Mouse (Mus musculus) stomach, postnatal 0 days (tissue): Measurements from ENCODE around the gene 0610010K14Rik. TPM values are rescaled to one million over a fixed set of nuclear protein-coding genes. Genes with fewer than 3 reads are reported as not detected.

Source experiments
- ATAC-seq: fragments of 200-750 bp; cut with Nextera tagmentation; 2 replicates; pipeline ENCODE4 v1.8.0; 2017; ENCODE audit not compliant: low FRiP score, low TSS enrichment
- DNase-seq: peaks from one replicate; pipeline ENCODE4 v3.0.0-alpha.2; 2016; ENCODE audit warnings: low spot score
- H3K27ac ChIP-seq: fragments of 300-500 bp; sonication (generic); replicated peaks from 2 replicates; pipeline ENCODE4 v1.5.1; 2014; ENCODE audit warnings: mild to moderate bottlenecking, control low read depth
- H3K27me3 ChIP-seq: fragments of 300-500 bp; sonication (generic); 2 replicates; pipeline ENCODE4 v1.6.1; 2014; ENCODE audit warnings: low read length; ENCODE audit not compliant: control insufficient read depth, insufficient read depth
- H3K36me3 ChIP-seq: fragments of 300-500 bp; sonication (generic); 2 replicates; pipeline ENCODE4 v1.6.1; 2014; ENCODE audit warnings: low read length, mixed read lengths; ENCODE audit not compliant: control insufficient read depth, insufficient read depth
- H3K4me1 ChIP-seq: fragments of 300-500 bp; sonication (generic); replicated peaks from 2 replicates; pipeline ENCODE4 v1.6.1; 2014; ENCODE audit warnings: antibody characterized with exemption; ENCODE audit not compliant: control insufficient read depth, insufficient read depth
- H3K4me2 ChIP-seq: fragments of 300-500 bp; sonication (generic); replicated peaks from 2 replicates; pipeline ENCODE4 v1.6.1; 2014; ENCODE audit warnings: low read depth, mild to moderate bottlenecking, control low read depth, moderate library complexity
- H3K4me3 ChIP-seq: fragments of 300-500 bp; sonication (generic); 2 replicates; pipeline ENCODE4 v1.5.1; 2014; ENCODE audit warnings: low read depth, low read length, control low read depth
- H3K9ac ChIP-seq: fragments of 300-500 bp; sonication (generic); 2 replicates; pipeline ENCODE4 v1.6.1; 2014; ENCODE audit warnings: mild to moderate bottlenecking, low read length, control low read depth, mixed read lengths
- H3K9me3 ChIP-seq: fragments of 300-500 bp; sonication (generic); 2 replicates; pipeline ENCODE4 v1.6.1; 2016; ENCODE audit warnings: low read length; ENCODE audit not compliant: control insufficient read depth
- CTCF ChIP-seq: IDR thresholded peaks from 2 replicates; pipeline ENCODE4 v1.5.1; 2016; ENCODE audit warnings: antibody characterized with exemption, low read depth, mild to moderate bottlenecking, moderate library complexity
- EP300 ChIP-seq: optimal IDR thresholded peaks from 2 replicates; pipeline ENCODE3; 2016; ENCODE audit warnings: antibody characterized with exemption
- WGBS: fragments of 180-500 bp; shearing (Covaris S2); extraction: QIAGEN DNeasy Blood & Tissue Kit; methylation state at CpG from one replicate; pipeline ENCODE4 v1.1.7; 2014; 5-methylcytosine and 5-hydroxymethylcytosine counted together
- polyA plus RNA-seq: library from polyadenylated mRNA; unstranded; fragments of >200 nt; fragmentation: Nextera tagmentation; extraction: Ambion mirVana; gene quantifications from 2 replicates; pipeline ENCODE4 v1.2.1, GENCODE M21; 2015

0610010K14Rik gene
- polyA plus RNA-seq, 1 experiment from 2014 or later = 83.6 TPM

DNA sequence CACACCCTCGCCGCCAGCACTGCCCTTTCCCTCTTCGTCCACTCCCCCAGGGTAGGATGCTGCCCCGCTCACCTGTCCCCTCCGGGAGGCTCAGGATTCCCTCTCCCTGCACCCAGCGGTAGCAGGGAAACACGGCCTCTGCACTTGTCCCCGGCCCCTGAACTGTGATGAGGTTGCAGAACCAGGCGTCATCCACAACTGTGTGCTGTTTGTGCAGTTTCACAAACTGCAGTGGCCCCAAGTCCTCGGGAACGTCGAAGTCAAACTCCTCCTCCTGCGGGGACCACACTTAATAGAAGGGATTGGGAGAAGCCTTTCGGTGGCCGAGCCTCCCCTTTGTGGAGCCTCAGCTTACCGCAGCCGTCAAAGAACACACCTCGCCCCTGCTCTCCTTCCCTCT is 16.6 kb upstream of the 0610010K14Rik start:
- ATAC-seq (no peak), DNase-seq (no peak)
- Histone ChIP-seq H3K4me1 (no peaks in the 10 kb centered on the region), H3K36me3 (no peaks in the 10 kb centered on the region), H3K9ac (peak overlapping the region; percentile 54), H3K27me3 (no peaks in the 10 kb centered on the region; the same call in 1 of the 2 replicates), H3K9me3 (no peaks in the 10 kb centered on the region), H3K4me2 (peak overlapping the region; percentile 57), H3K4me3 (peak overlapping the region; percentile 41), H3K27ac (peak overlapping the region; percentile 18; the same call in 1 of the 2 replicates)
- TF ChIP-seq EP300 (no peak), CTCF (no peak)
- 5% methylated on average over 18 of the region's 18 CpGs for WGBS

DNA sequence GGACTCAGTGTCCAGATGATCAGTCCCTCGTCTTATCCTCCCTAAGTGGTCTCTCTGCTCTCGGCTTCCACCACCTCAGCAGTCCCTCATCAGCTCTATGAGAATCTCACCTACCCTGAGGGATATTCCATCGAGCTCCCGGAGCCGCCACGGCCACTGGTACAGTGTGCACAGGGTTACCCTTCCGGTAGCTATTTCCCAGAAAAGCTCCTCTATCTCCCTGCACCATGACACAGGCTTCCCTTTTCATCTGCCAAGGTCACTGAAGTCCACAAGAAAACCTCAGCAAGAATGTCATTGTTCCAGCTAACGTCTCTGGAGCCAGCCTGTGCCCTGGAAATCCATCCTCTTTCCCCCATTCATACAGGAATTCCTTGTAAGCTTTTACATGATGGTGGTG is 14.1 kb upstream of the 0610010K14Rik start:
- Histone ChIP-seq H3K27ac (no peak overlapping the region), H3K36me3 (no peaks in the 10 kb centered on the region), H3K4me2 (no peak overlapping the region), H3K9ac (no peak overlapping the region), H3K9me3 (no peaks in the 10 kb centered on the region), H3K27me3 (no peaks in the 10 kb centered on the region; the same call in 1 of the 2 replicates), H3K4me1 (no peaks in the 10 kb centered on the region), H3K4me3 (no peak overlapping the region)
- no peak for TF ChIP-seq EP300
- TF ChIP-seq CTCF = no peak
- DNase-seq = no peak
- no peak for ATAC-seq
- 80% methylated on average over 8 of the region's 8 CpGs for WGBS

DNA sequence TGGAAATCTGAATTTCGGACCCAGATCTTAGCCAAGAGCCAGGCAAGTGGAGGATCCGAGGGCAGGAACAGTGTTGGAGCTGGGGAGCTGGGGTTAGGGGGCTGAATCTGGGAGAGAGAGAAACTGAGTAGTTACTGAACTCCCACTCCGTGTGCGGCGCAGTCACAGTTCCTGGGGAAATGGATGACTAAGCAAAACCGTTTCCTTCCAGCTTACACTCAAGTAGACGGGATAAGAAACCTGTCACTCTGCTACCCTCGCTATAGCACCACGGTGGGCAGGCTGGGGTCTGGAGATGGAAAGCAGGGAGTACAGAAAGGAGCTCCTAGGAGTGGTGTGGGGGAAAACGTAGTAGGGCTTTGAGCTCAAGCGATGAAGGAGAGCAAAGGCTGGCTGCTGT is 12.4 kb upstream of the 0610010K14Rik start:
- no peaks in the 10 kb centered on the region for H3K4me1 ChIP-seq
- 64% methylated on average over 11 of the region's 11 CpGs for WGBS

DNA sequence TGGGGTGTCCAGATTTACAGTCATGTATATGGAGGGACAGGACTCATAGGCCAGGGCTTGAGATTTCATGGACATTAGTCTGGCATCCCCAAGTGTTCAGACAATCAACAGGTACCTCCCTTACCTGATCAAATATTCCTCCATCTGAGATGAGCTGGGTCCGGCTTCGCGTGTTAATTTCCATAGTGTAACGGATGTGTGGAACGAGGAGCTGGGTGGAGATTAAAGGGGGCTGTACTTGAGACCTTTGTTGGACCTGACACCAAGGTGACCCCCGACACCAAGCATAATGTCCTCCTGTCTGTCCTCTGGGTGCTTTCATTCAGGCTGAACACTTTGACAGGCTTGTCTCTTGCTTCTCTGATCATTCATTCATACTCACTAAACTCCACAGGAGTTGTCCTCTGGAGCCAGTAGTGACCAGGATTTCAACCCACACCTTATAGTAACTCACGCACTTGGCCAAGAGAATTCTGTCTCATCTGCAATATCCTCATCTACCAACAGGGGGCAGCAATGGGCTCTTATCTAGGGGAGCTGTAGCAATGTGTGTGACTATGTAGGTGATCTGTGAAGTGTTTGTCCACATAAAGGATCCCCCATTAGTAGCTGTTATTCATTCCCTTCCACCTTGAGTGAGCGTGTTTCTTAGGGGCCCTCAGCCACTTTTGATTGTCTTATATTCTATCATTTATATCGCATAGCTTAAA is 9.6 kb upstream of the 0610010K14Rik start:
- Histone ChIP-seq H3K9me3 (no peaks in the 10 kb centered on the region), H3K4me1 (no peaks in the 10 kb centered on the region), H3K27me3 (no peaks in the 10 kb centered on the region), H3K36me3 (no peaks in the 10 kb centered on the region), H3K27ac (no peak overlapping the region), H3K9ac (no peak overlapping the region), H3K4me2 (no peak overlapping the region), H3K4me3 (no peak overlapping the region)
- ATAC-seq (peak; percentile 66; the same call in 1 of the 2 replicates), DNase-seq (peak; percentile 74)
- 50% methylated on average over 9 of the region's 9 CpGs for WGBS
- TF ChIP-seq CTCF = peak; percentile 93
- no peak for TF ChIP-seq EP300

More for the DNA sequence above, 12.4 kb upstream of the 0610010K14Rik start:
- DNase-seq (no peak), ATAC-seq (no peak)
- H3K27me3 ChIP-seq = no peaks in the 10 kb centered on the region; the same call in 1 of the 2 replicates
- no peak overlapping the region for H3K9ac ChIP-seq
- no peak overlapping the region for H3K27ac ChIP-seq
- no peak overlapping the region for H3K4me2 ChIP-seq
- H3K4me3 ChIP-seq = no peak overlapping the region
- TF ChIP-seq CTCF (no peak), EP300 (no peak)
- H3K9me3 ChIP-seq = no peaks in the 10 kb centered on the region
- no peaks in the 10 kb centered on the region for H3K36me3 ChIP-seq

DNA sequence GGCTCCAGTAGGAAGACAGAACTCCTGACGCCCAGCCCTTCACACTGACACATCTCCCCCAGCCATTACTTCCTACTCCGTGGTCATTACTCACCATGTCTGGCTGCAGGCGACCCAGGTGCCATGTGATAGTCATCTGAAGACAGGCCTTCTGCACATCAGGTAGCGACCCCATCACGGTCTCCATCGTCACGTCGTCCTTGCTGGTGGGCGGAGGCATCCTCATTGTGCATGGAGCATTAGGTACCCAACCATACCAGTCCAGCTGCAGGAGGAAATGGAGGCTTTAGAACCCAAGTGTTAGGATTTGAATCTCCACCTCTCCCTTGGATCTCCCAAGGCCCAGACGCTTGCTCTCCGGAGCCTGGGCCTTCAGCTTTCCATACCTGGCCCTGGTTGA is 4.9 kb upstream of the 0610010K14Rik start:
- no peak for ATAC-seq

More for the DNA sequence above, 4.9 kb upstream of the 0610010K14Rik start:
- H3K4me1 ChIP-seq = peaks cover 4% of the 10 kb centered on the region; the same call in 1 of the 2 replicates
- no peak for DNase-seq
- TF ChIP-seq EP300 = no peak
- no peak for TF ChIP-seq CTCF
- no peaks in the 10 kb centered on the region for H3K27me3 ChIP-seq
- no peak overlapping the region for H3K27ac ChIP-seq
- no peaks in the 10 kb centered on the region for H3K36me3 ChIP-seq
- H3K9me3 ChIP-seq = no peaks in the 10 kb centered on the region
- no peak overlapping the region for H3K4me3 ChIP-seq
- H3K9ac ChIP-seq = no peak overlapping the region
- WGBS = 70% methylated on average over 11 of the region's 11 CpGs
- no peak overlapping the region for H3K4me2 ChIP-seq
